Mouse (Mus musculus): ENCODE results near the gene Gm20431.
"Not testable (repeated sequence)": the region's sequence is repeated elsewhere in the genome, so short reads cannot be mapped to it uniquely, and the experiment has no call there.

Gm20431 gene

GRCm38 (mm10) chr2:167659177-167659846, 2.0 kb downstream of the Gm20431 start:
- DNase-seq (ENCODE audit: low spot score) = no peak

- no peak for DNase-seq (ENCODE audit: low spot score)
These were observed 2.6 kb downstream of the Gm20431 start for GRCm38 (mm10) chr2:167658712-167659111.

- no peak for DNase-seq (ENCODE audit: low spot score)
These were observed 3.3 kb downstream of the Gm20431 start for GRCm38 (mm10) chr2:167657973-167658372.

GRCm38 (mm10) chr2:167656629-167657478, 4.4 kb downstream of the Gm20431 start:
- peak; percentile 77 for DNase-seq (ENCODE audit: low spot score)

- peak; percentile 35 for DNase-seq (ENCODE audit: low spot score)
These were observed 6.2 kb downstream of the Gm20431 start for GRCm38 (mm10) chr2:167654911-167655600.

- no peak for DNase-seq (ENCODE audit: low spot score)
These were observed 8.6 kb downstream of the Gm20431 start for GRCm38 (mm10) chr2:167652694-167653093.

GRCm38 (mm10) chr2:167651622-167652021, 9.7 kb downstream of the Gm20431 start:
- DNase-seq (ENCODE audit: low spot score) = no peak

GRCm38 (mm10) chr2:167649290-167650032, 11.8 kb downstream of the Gm20431 start:
- DNase-seq (ENCODE audit: low spot score) = no peak

GRCm38 (mm10) chr2:167646411-167646810, 14.9 kb downstream of the Gm20431 start:
- DNase-seq (ENCODE audit: low spot score) = no peak

GRCm38 (mm10) chr2:167643356-167644052, 17.8 kb downstream of the Gm20431 start:
- not testable (repeated sequence) for DNase-seq (ENCODE audit: low spot score)

GRCm38 (mm10) chr2:167642164-167642563, 19.1 kb downstream of the Gm20431 start:
- no peak for DNase-seq (ENCODE audit: low spot score)

- DNase-seq (ENCODE audit: low spot score) = peak; percentile 58
These were observed 20.0 kb downstream of the Gm20431 start for GRCm38 (mm10) chr2:167641337-167641736.

GRCm38 (mm10) chr2:167640279-167640678, 21.0 kb downstream of the Gm20431 start:
- DNase-seq (ENCODE audit: low spot score) = no peak

GRCm38 (mm10) chr2:167634865-167635512, 26.3 kb downstream of the Gm20431 start:
- DNase-seq (ENCODE audit: low spot score) = no peak

- peak; percentile 100 for DNase-seq (ENCODE audit: low spot score)
These were observed 26.9 kb downstream of the Gm20431 start for GRCm38 (mm10) chr2:167634338-167634770.

- DNase-seq (ENCODE audit: low spot score) = no peak
These were observed 27.8 kb downstream of the Gm20431 start for GRCm38 (mm10) chr2:167633537-167633872.

GRCm38 (mm10) chr2:167632731-167633536, 28.4 kb downstream of the Gm20431 start:
- no peak for DNase-seq (ENCODE audit: low spot score)

- peak; percentile 98 for DNase-seq (ENCODE audit: low spot score)
These were observed 29.5 kb downstream of the Gm20431 start, which contains the start of gene Ube2v1 for GRCm38 (mm10) chr2:167631591-167632448. Gene Ube2v1 (minus strand): TSS chr2:167632095.

GRCm38 (mm10) chr2:167631181-167631590, 30.1 kb downstream of the Gm20431 start:
- DNase-seq (ENCODE audit: low spot score) = no peak

All from adipocyte (in vitro differentiated cells).